Mouse (Mus musculus) kidney, adult 18-20 months (tissue): ENCODE measurements at regions not wholly inside any gene's neighbourhood (a gene's known extent, or its start where the extent isn't known, plus 50 kb on each side); places are given as distances from the start of the nearest gene placed in this dataset.

Source experiments
- DNase-seq: peaks from one replicate; pipeline ENCODE4 v3.0.0; 2021

GRCm38 (mm10) chr3:101524905-101525304 is 79.6 kb downstream of the Atp1a1 start:
- no peak for DNase-seq

- DNase-seq = no peak
Observed at GRCm38 (mm10) chr3:101524444-101524843, 80.0 kb downstream of the Atp1a1 start.

- no peak for DNase-seq
Observed at GRCm38 (mm10) chr3:101523239-101523638, 81.2 kb downstream of the Atp1a1 start.

GRCm38 (mm10) chr3:101522246-101522920 is 82.1 kb downstream of the Atp1a1 start:
- DNase-seq = peak; percentile 81

GRCm38 (mm10) chr3:101521155-101521554 is 83.3 kb downstream of the Atp1a1 start:
- no peak for DNase-seq

- DNase-seq = no peak
Observed at GRCm38 (mm10) chr3:101520115-101520514, 84.4 kb downstream of the Atp1a1 start.

- no peak for DNase-seq
Observed at GRCm38 (mm10) chr3:101519551-101519950, 84.9 kb downstream of the Atp1a1 start.

- DNase-seq = peak; percentile 62
Observed at GRCm38 (mm10) chr3:101518810-101519209, 85.7 kb downstream of the Atp1a1 start.

- no peak for DNase-seq
Observed at GRCm38 (mm10) chr3:101517547-101517946, 86.9 kb downstream of the Atp1a1 start.

- DNase-seq = peak; percentile 85
Observed at GRCm38 (mm10) chr3:101516781-101517499, 87.5 kb downstream of the Atp1a1 start.

- DNase-seq = no peak
Observed at GRCm38 (mm10) chr3:101515566-101515965, 88.9 kb downstream of the Atp1a1 start.

- DNase-seq = peak; percentile 82
Observed at GRCm38 (mm10) chr3:101513611-101514311, 90.7 kb downstream of the Atp1a1 start.
